Mouse (Mus musculus) lung, postnatal 36 days (tissue): Measurements from ENCODE around the gene Olfr521.

Experiments
- DNase-seq: peaks from one replicate; pipeline ENCODE4 v3.0.0; 2022; ENCODE audit warnings: mixed read lengths

Olfr521 gene

DNA sequence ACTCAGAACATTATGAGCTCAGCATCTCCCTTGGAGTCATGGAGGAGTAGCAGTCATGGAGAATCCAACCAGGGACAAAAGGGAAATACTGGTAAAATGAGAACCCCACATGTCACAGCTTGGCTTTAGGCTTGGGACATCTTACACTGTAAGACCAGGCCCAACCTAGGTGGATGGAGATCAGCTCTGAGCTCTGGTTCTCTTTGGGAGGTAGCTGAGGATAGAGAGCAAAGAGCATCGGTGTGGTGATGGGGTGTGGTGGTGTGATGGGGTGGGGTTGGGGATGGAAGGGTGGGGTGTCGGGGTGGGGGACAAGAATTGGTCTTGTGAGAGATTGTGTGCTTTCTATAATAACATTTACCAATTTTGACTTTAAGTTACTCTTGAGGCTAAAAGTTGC lies 47.5 kb downstream of the Olfr521 start:
- no peak for DNase-seq

- DNase-seq, result no peak
These were observed 48.4 kb downstream of the Olfr521 start for GRCm38 (mm10) chr7:99811661-99812060.

DNA sequence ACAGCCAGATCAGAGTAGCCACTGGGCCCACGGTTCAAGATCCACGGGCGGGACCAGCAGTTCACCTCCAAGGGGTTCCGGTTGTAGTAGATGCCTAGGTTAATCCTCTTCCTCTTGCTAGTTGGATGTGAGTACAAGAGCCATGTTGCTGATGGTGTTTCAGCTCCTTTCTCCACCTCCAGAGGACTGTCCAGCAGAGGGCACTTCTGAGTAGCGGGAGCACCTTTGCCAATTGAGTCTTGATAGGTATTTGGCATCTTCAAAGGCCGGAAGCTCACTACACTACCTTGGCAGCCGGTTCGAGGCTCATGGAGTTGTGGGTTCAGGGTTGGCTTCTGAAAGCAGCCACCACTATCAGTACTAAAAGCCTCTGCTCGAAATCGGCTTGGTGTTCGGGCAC lies 50.1 kb downstream of the Olfr521 start:
- DNase-seq, result peak; percentile 76

DNA sequence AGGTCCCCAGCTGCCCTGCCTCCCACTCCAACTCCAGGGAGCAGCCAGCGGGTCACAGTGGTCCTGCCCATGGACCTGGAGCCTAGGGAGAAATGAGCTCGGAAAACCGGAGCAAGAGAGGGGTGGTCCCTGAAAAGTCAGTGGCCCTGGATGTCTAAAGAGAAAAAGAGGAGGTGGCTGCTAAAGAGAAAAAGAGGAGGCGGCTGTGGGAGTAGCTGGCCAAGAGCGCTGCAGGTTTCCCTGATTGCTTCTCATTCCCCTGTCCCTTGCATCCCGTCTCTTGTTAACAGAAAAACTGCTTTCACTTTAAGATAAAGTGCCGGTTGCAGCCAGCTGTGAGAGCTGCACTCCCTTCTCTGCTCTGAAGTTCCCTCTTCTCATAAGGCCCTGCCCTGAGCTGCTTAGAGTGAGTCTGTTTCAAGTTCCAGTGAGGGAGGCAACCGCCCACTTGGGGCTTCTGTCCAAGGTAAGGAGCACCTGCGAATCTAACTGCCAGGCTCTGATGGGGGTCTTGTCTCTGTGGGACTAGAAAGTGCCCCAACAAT lies 54.9 kb downstream of the Olfr521 start:
- peak; percentile 50 for DNase-seq
